1 mouse cellular context compared by ENCODE assay signal in the genomic region with DNA sequence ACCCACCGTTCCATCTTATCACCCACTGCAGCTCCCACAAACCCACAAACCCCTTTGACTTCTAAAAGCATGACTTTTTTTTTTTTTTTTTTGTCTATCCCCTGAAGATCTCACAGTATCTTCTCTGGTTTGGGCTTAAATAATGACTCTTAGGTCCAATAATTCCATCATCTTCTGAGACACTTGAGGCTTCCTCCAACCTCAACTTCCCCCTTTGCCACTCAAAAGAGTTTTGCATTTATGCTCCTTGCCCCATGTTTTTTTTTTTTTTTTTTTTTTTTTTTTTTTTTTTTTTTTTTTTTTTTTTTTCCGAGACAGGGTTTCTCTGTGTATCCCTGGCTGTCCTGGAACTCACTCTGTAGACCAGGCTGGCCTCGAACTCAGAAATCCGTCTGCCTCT.
A peak's percentile ranks its signal among the peaks of the same experiment; 100 is the strongest.
TF ChIP-seq lines count a peak whose summit lies in the region.

No protein-coding gene starts in this region.

TF ChIP-seq in CH12.LX, 34 proteins besides CTCF, POLR2A, EP300 and RAD21 (continued from another document):
- TF ChIP-seq ETS1 (conservative IDR thresholded peaks at IDR 0.05; ENCODE audit: low read depth, low read length) = peak; percentile 45; the same call in 1 of the 2 replicates
- TF ChIP-seq HCFC1 (IDR thresholded peaks at IDR 0.05; ENCODE audit: low read depth, low read length) = 0 out of 2 replicates have a peak, but pooled peaks have one; percentile 12
- TF ChIP-seq UBTF (IDR thresholded peaks at IDR 0.05; ENCODE audit: low read depth, low read length) = peak; percentile 46; the same call in 1 of the 2 replicates
- TF ChIP-seq MAFK (IDR thresholded peaks at IDR 0.05; ENCODE audit: insufficient replicate concordance, low read length) = peak; percentile 38; the same call in 1 of the 2 replicates
- TF ChIP-seq IRF4 (IDR thresholded peaks at IDR 0.05; ENCODE audit: low read depth, low read length) = 0 out of 2 replicates have a peak, but pooled peaks have one; percentile 26
- peak; percentile 30; the same call in 1 of the 2 replicates for TF ChIP-seq CHD1 (IDR thresholded peaks at IDR 0.05; ENCODE audit: low read depth, low read length)
